Mouse (Mus musculus): ENCODE data around the gene Olfr1287. TPM values are rescaled to one million over a fixed set of nuclear protein-coding genes. Genes with fewer than 3 reads are reported as not detected.

The Olfr1287 gene
- not detected in 2 replicates for polyA plus RNA-seq (2012; rRNA removed)

DNA sequence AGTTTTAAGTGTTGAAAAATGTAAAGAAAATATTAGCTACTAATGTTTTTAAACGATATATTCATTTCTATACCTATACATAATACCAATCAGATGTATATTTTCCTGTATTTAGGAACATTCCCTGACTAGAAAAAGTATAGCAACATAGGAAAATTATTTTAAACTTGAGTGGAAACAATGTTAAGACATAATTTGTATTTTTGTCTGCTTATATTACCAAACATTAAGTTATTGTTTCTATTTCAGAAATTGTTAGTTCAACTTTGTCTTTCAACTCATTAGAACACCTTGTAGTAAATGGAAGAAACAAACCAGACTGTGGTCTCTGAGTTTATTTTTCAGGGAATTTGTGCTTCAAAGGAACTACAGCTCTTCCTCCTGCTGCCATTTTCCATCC, at the start of gene Olfr1287:
Gene Olfr1287, plus strand, starts transcription at position 301 of the 400 bp plus-strand sequence.
- DNase-seq (ENCODE audit: low read depth), result no peak

DNA sequence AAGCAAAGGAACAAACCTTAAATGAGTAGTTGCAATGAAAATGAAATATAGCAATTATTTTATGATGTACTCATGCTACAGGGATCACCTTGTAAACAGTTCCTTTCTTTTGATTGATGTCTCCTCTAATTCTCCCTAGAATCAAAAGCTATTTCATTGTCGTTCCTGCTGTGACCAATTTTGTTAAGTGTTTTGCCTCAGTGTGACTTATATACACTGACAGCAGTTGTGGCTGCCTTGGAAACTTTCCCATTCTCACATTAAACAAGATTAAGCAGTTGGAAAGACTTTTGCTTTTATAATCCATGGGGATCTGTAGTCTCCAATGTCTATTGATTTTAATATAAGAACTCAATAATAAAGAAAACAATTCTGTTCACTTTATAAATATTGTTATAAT, 26.0 kb upstream of the Olfr1287 start, which contains the start of gene Olfr1286:
Gene Olfr1286, minus strand, starts transcription at position 185 of the 400 bp plus-strand sequence.
- no peak for DNase-seq (ENCODE audit: low read depth)

DNA sequence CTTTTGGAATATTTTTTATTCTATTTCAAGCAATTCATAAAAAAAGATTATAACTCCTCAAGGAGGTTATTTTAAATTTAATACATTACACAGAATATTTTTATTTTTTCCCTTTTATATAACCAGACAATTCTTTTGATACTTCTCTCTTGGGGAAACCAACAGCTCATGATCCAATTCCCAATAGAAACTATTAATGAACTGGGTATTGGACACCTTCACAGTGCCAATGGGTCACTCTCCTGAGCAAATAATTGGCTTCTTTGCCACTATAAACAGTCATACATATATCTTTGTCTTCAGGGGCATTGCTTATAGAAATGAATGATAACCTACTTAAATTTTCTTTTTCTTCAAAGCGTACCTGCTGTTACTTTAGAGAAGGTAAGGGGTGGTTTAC, 24.9 kb downstream of the Olfr1287 start, which contains the start of gene Olfr1288:
Gene Olfr1288, plus strand, starts transcription at position 301 of the 400 bp plus-strand sequence.
- no peak for DNase-seq (ENCODE audit: low read depth)

DNA sequence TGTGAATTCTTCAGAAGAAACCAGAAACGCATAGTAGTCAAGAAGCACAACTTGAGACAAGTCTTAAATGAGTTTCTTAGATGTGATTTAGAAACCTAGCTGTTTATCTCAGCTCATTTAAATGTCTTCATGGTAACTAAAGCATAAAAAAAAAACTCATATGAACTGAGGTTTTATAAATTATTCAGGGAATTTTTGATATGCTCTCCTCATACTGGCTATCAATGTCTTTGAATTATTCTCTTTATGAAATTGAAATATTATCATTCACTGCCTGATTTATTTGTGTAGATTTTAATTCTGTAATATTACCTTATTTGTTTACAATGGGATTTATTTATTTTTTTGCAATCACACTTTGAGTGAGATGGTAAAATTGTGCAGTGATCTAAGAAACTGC, 31.6 kb downstream of the Olfr1287 start, which contains the start of gene Olfr1289:
Gene Olfr1289, plus strand, starts transcription at position 301 of the 400 bp plus-strand sequence.
- no peak for DNase-seq (ENCODE audit: low read depth)

- DNase-seq (ENCODE audit: low read depth), result no peak
These were observed 44.8 kb downstream of the Olfr1287 start, which contains the start of gene Olfr1290 for GRCm38 (mm10) chr2:111493729-111494128. Gene Olfr1290 (minus strand): TSS chr2:111493829.

DNA sequence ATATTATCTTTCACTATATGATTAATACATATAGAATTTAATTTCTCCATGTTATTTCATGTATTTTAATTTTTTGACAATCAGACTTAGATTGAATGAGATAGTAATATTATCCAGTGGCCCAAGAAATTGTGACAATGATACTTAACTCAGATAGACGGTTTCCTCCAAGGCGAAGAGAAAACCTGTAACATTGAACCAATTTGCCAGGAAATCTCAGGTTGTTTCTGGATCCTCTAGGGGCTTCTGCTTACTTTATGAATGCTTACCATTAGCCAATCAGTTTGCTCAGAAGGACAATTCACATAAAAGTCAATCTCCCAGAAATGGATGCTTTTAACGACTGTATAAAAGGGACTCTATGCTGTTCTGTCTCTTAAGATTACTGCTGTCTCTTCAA, 47.9 kb downstream of the Olfr1287 start, which contains the start of gene Olfr1291-ps1:
Gene Olfr1291-ps1, plus strand, starts transcription at position 301 of the 400 bp plus-strand sequence.
- no peak for DNase-seq (ENCODE audit: low read depth)

Other genes starting within 250 kb of the Olfr1287 start
- 0.14 TPM in 1 of 2 replicates, not detected in the other for gene 4930430A15Rik, start 219.5 kb upstream of the Olfr1287 start, polyA plus RNA-seq (2012; rRNA removed)
- not detected in 2 replicates for gene Olfr1275, start 213.9 kb upstream of the Olfr1287 start, polyA plus RNA-seq (2012; rRNA removed)
- gene Olfr1276, start 194.6 kb upstream of the Olfr1287 start, polyA plus RNA-seq (2012; rRNA removed), result not detected in 2 replicates
- not detected in 2 replicates for gene Olfr1277, start 175.0 kb upstream of the Olfr1287 start, polyA plus RNA-seq (2012; rRNA removed)
- gene Olfr1278, start 159.0 kb upstream of the Olfr1287 start, polyA plus RNA-seq (2012; rRNA removed), result not detected in 2 replicates
- not detected in 2 replicates for gene Olfr1279, start 148.5 kb upstream of the Olfr1287 start, polyA plus RNA-seq (2012; rRNA removed)
- not detected in 2 replicates for gene Olfr1280, start 135.1 kb upstream of the Olfr1287 start, polyA plus RNA-seq (2012; rRNA removed)
- not detected in 2 replicates for gene Olfr1281, start 122.6 kb upstream of the Olfr1287 start, polyA plus RNA-seq (2012; rRNA removed)
- gene Olfr1282, start 113.1 kb upstream of the Olfr1287 start, polyA plus RNA-seq (2012; rRNA removed), result not detected in 2 replicates
- gene Olfr1283, start 82.4 kb upstream of the Olfr1287 start, polyA plus RNA-seq (2012; rRNA removed), result not detected in 2 replicates
- gene Olfr1284, start 73.6 kb upstream of the Olfr1287 start, polyA plus RNA-seq (2012; rRNA removed), result not detected in 2 replicates
- gene Olfr1286, start 26.0 kb upstream of the Olfr1287 start, polyA plus RNA-seq (2012; rRNA removed), result not detected in 2 replicates
- not detected in 2 replicates for gene Olfr1288, start 25.0 kb downstream of the Olfr1287 start, polyA plus RNA-seq (2012; rRNA removed)
- not detected in 2 replicates for gene Olfr1289, start 31.7 kb downstream of the Olfr1287 start, polyA plus RNA-seq (2012; rRNA removed)
- not detected in 2 replicates for gene Olfr1290, start 44.7 kb downstream of the Olfr1287 start, polyA plus RNA-seq (2012; rRNA removed)
- gene Olfr1291-ps1, start 48.0 kb downstream of the Olfr1287 start, polyA plus RNA-seq (2012; rRNA removed), result not detected in 2 replicates
- not detected in 2 replicates for gene Olfr1293-ps, start 76.1 kb downstream of the Olfr1287 start, polyA plus RNA-seq (2012; rRNA removed)
- gene Olfr1294, start 91.1 kb downstream of the Olfr1287 start, polyA plus RNA-seq (2012; rRNA removed), result not detected in 2 replicates
- not detected in 2 replicates for gene Olfr1295, start 120.5 kb downstream of the Olfr1287 start, polyA plus RNA-seq (2012; rRNA removed)
- not detected in 2 replicates for gene Olfr1297, start 177.4 kb downstream of the Olfr1287 start, polyA plus RNA-seq (2012; rRNA removed)
- gene Olfr1298, start 200.1 kb downstream of the Olfr1287 start, polyA plus RNA-seq (2012; rRNA removed), result not detected in 2 replicates
- gene Olfr1299, start 212.3 kb downstream of the Olfr1287 start, polyA plus RNA-seq (2012; rRNA removed), result not detected in 2 replicates